Mouse (Mus musculus): ENCODE data around the gene Vmn1r1. TPM values are rescaled to one million over a fixed set of nuclear protein-coding genes. Genes with fewer than 3 reads are reported as not detected.

Gene Vmn1r1
- total RNA-seq, 2 experiments from 2014 or later = not detected

DNA sequence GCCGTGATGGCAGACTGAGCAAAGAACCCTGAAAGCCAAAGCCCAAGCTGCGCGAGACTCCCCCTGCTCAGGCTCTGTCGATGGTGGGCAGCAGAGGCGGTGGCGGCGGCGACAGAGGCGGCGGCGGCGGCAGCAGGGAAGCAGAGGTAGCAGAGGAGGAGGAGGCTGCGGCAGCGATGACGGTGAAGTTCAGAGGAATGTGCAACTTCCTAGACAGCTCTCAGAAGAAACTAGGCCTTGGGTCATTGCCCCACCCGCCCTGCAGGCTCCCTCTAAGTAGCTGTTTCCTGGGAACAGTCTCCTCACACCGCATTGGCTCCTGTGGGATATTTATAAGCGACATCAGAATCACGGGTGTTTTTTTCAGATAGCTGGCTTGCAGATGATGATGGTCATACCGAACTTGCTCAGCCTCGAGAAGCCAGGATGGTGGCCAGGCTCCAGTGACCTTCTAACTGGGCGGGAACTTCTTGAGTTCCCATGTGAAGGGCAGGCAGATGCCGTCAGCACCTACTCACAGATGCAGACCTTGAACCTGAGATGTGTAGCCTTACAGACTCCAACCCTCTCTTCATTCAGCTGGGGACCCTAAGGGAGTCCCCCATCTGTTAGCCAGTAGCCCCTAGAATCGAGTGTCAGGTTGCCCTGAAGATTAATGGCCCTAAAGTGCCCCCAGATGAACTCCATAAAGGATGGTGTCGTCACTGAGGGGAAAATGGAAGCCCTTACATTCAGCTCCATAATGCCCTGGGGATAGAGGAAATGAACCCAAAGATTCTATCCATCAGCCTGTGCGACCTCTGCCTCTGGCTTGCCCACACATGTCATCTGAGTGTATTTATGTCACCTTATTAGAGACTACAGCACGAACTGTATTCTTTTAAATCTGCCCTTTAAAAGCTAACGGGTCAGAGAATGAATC lies 26.8 kb downstream of the Vmn1r1 start:
- DNase-seq (ENCODE audit: low spot score in 2 of 2) = no peak

DNA sequence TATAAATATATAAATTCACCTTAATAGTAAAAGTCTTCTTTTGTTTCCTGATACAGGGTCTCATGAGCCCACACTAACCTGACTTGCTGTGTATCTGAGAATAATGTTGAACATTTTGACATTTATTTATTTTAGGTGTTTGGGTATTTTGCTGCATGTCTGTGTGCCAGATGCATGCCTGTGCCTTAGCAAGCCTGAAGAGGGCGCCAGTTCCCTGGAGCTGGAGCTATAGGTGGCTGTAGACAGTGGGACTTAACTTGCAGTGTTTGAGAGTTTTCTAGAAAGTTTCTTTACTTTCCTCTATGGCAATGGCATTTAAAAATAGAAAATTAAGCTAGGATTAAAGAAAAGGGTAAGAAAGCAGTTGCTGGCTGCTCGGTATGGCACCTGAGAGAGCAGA lies 33.5 kb downstream of the Vmn1r1 start:
- DNase-seq (ENCODE audit: low spot score in 2 of 2) = peak in 1 of 2 experiments; percentile 13

DNA sequence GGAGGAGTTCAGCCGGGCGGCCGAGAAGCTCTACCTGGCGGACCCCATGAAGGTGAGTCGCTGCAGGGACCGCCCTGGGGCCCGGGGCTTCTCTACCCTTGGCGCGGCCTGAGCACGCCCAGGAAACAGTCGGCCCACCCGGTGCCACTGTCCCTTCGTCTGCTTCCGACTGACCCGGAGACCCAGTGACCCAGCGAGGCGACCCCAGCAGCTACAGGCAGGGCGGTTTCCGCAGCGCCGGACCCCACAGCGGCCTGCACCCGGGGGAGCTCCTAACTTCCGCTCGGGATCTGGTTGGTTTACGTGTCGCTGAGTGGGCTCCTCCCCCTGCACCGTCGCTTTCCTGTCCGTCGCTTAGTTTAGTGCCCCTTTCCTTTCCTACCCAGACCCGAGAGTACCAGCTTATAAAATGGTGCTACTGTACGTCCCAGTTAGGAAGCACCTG lies 39.3 kb downstream of the Vmn1r1 start:
- peak; percentile 68 to 81 for DNase-seq (ENCODE audit: low spot score in 2 of 2)

DNA sequence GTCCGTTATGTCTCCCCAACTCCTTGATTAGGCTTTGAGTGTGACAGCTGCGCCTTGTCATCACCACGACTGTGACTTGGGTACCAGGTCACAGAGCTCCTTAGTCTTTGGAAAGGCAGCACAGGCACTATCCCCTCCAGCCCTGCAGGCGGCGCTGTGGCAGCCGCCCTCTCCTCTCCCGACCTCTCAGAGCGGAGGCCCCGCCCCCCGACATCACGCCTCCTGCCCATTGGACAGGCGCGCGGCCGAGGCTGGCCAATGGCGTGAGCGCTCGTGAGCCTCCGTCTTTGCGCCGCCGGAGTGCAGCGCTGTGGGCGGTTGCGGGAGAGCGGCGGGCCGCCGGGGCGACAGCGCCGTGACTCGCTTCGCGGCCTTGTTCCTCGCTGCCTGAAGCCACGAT lies 39.8 kb downstream of the Vmn1r1 start, which contains the start of gene Srp9:
TSS of gene Srp9 (plus strand) at position 232 of the 400 bp plus-strand sequence.
- peak; percentile 98 to 99 for DNase-seq (ENCODE audit: low spot score in 2 of 2)

DNA sequence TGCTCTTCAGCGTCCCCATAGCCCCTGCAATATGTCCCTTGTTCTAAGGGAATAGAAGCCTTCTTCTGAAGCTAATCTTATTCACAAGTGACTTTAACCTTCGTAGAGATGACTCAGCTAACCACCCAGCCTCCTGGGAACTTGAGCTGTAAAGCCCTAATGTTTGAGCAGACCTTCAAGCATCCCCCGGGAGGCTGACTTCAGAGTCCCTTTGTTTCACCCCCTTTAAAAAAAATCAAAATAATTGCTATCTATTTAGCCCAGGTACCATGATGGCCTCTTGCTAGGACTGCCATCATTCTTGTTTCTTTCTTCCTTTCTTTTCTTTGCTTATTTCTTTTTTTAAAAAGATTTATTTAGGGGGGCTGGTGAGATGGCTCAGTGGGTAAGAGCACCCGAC lies 41.9 kb downstream of the Vmn1r1 start:
- no peak for DNase-seq (ENCODE audit: low spot score in 2 of 2)

DNA sequence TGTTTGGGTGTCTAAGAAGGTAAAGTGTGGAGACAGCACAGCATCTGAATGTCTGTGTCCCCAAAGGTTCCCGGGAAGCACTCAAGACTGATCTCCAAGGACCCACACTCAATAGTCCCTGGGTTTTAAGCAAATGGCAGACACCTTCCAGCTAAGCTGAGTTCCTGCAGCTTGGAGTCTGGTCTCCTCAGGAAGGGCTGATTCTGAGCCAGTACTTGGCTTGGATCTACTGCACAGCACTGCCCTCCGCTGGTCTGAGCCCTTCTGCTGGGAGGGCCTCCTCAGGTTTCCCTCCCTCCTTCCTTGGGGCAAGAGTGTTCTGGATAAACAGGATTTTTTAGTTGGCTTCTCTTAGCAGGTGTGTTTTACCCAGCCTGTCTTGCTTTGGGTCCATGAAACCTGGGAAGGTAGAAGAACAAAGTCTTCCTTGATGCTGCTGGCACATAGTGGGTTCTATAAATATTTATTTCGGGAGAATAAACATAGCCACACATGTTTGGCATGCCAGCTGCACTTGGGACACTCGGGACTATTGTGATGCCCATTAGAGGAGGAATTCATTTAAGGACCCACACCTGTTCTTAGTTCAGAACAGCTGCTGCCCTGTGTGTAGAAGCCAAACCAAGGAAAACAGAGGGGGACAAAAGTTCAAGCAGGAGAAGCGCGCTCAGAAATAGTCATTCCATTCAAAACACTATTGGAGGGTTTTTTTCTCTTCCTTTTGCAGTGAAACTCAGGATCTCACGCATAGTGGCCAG lies 48.5 kb downstream of the Vmn1r1 start:
- DNase-seq (ENCODE audit: low spot score in 2 of 2) = peak; percentile 6 to 24

DNA sequence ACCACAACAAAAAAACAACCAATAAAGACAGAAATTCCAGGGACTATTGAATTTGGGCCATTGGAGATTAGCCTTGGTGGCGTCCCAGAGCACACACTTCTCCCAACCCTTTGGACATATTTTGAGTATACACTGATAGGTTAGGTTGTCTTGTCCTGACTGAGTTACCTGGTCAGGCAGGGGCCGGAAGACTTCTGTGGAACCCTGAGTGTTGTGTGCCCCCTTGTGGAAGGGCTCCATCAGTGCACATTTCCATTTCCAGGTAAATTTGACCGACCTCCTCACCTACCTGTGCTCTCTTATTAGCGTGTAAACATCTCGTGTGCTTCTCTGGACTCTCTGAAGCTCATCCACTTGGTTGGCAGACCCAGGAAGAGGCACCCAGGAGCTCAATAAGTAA lies 49.1 kb downstream of the Vmn1r1 start:
- peak; percentile 36 to 40 for DNase-seq (ENCODE audit: low spot score in 2 of 2)

DNA sequence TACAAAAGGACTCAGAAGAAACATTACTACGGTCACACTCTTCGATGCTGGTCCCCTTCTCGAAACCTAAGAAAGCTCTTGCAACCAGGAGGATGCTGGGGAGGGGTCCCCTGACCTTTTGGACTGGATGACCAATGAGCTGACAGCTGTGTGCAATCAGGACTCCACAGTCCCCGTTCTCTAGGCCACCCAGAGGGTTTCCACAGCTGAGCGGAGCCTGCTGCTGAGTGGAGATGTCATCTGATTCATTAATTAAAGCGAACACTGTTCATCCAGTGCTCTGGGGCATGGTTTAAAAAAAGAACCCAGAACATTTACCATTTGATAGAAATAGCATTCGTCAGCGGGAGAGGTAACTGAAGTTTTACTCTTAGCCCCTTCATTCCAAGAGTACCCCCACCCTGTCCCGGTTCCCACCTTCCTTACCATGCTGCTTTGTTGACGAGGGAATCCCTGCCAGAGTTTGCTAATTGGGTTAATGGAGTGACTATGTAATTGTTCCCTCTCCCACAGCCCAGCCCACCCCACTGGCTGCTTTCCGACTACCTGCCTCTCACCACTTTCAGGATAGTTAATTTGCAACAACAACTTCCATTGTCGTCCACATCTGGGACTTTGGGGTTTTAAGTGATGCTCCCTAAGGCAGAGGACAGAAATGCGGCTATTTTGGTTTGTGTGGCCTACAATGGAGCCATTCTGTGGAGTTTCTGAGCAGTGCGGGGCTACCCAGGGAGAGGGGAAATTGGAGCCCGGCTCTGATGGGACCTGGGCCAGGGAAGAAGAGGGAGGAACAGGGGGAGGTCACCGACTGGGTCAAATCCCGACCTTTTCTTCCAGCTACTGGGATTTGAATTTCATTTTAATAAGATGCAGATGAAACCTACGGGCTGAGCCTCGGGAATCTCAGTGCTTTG lies 50.4 kb downstream of the Vmn1r1 start:
- DNase-seq (ENCODE audit: low spot score in 2 of 2) = no peak

DNA sequence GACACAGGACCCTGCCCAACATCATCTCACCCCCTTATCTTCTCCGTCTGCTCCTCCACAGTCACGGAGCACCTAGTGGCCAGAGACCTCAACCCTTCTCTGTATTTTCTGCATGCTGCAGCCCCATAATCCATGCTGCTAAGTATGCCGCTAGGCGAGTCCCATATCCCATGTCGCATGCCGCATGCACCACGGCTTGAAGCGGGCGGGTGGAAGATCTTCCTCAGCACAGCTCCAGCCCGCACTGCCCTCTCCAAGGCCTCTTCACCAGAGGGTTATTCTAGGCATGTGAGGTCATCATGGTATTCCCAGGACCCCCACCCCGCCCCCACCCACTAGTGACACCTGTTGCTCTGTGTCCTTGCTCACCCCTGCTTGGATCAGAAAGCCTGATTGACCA lies 51.2 kb downstream of the Vmn1r1 start:
- DNase-seq (ENCODE audit: low spot score in 2 of 2) = no peak

DNA sequence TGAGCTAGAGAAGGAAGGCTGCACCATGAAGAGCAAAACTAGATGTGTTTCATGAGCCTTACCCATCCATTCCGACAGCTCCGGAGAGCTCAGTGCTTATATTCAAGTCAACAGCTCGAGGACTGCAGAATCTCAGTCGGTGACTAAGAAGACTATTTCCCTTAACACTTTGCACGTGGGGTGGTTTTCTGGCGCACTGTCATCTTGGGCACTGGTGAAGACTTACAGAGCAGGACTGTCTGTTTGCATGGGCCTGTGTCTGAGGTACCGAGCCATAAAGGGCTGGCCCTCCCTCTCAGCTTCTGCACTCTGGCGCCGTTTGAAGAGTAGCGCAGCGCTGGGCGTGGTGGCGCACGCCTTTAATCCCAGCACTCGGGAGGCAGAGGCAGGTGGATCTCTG lies 51.9 kb downstream of the Vmn1r1 start:
- no peak for DNase-seq (ENCODE audit: low spot score in 2 of 2)

DNA sequence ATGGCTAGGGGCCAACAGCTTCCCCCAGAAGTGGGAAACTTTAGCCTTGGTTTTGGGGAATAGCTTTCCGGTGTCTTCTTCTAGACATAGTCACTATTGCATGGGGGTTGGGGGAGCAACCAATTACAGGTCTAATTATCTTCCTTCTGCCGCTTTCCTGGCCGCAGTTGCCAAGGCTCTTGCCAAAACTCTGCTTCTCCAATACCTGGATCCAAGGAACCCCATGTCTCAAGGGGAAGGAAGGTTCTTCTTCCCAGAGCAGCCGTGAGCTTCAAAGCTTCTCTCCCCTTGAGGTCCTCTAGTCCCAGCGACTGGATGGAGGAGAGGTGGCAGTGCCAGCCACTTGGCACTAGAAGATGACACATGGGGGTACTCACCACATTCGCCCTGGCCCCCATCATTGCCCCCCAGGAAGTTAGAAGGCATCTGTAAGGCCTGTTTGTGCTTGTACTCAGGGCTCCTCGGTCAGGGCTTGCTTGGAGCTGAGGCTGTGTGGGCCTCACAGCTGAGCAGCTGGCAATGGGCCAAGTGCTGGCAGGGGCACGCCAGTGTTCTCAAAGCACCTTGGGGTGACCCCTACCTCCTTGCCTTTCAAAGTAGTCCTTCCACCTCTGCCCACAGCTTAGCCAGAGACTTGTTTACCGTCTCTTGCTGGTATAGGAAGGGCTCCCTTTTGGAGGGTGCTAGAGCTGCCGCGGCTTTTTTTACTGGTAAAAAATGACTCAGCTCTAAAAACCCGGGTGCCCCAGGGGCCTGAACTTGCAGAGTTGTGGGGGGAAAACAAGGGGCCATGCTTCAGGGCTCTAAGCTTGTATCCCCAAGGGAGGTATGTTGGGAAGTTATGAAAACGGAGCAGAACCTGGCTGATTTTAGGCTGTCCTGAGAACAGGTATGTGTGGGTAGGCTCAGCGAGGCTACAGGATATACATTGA lies 52.6 kb downstream of the Vmn1r1 start:
- DNase-seq (ENCODE audit: low spot score in 2 of 2) = no peak

DNA sequence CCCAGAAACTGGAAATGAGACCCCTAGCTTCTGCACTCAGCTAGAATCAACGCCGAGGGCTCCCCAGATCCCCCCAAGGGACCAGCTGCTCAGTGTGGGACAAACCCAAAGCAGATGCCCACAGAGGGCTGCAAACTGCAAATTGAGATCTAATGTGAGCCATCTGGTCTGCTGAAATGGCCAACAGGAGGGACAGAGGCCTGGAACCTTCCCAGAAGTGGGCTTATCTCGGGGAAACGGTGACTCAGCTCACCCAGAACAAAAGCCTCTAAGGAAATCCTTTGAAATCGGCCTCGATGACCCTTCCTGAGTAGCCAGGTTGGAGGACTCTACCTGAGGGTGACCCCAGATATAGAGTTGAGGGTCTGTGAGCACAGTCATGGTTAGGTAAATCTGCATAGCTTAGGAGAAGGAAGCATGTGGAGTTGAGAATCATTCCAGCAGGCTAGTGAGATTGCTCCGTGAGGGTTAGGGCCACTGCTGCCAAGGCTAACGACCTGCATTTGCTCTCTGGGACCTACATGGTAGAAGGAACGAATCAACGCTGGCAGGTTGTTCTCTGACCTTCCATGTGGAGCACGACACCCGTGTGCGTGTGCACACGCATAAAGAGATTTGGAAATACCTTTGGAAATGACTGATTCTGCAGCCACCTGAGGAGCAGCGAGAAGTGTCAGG lies 53.4 kb downstream of the Vmn1r1 start:
- no peak for DNase-seq (ENCODE audit: low spot score in 2 of 2)

DNA sequence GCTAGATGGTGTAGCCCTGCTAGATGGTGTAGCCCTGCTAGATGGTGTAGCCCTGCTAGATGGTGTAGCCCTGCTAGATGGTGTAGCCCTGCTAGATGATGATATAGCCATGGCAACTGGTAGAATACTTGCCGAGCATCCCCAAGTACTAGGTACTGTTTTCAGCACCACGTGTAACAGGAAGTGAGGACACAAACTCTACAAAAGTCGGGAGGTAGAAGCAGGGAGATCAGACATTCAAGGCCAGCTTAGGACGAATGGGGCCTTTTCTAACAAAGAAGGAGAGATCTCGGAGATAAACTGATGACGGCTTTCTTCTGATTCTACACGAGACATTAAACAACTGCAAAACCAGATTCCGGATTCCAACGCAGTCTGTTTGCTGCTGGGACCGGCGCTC lies 54.1 kb downstream of the Vmn1r1 start:
- DNase-seq (ENCODE audit: low spot score in 2 of 2) = no peak

DNA sequence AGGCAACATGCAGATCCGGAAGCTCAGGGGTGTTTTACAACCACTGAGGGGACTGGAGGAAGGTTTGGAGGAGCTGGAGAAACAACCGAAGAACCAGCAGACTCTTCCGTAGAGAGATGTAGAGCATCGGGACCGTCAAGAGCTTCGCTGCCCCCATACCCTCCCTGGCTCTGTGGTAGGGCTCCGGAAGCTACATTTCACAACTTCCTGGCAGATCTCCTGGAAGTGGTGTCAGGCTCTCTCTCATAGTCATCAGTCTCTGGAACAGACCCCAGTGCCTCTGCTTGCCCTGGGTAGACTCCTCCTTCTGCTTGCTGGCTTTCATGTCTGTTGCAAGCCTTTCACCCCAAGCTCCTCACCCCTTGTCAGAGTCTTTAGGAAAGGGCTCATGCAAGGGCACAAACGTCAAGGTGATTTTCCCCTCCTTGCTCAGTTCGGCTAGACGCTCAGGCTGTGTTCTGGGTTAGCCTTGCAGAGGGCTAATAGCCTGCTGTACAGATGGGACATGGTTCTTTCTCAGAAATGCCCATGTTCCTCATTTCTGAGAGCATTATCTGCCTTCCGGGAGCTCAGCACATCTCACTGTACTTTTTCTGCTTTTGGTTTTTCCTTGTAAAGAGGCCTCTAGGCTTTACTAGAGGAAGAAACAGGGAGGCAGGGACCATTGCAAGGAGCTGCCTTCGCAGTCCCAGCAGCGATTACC lies 55.7 kb downstream of the Vmn1r1 start:
- no peak for DNase-seq (ENCODE audit: low spot score in 2 of 2)

DNA sequence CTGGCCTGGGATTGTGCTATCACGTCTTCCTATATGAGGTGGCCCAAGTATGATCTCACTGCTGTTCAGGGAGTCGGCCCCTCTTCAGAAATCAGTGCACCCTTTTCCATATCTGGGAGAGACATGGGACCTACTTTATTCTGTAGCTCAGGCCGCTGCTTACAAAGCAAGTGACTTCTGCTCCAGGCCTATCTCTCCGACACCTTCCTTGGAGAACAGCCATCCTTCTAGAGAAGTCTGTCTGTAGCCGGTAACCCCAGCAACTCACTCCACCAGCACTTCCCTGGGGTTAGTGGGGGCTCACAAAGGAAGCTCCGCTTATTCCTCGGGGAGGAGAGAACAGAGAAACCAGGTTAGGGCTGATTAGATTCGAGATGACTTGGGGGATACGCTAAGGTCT lies 57.0 kb downstream of the Vmn1r1 start:
- DNase-seq (ENCODE audit: low spot score in 2 of 2) = no peak

DNA sequence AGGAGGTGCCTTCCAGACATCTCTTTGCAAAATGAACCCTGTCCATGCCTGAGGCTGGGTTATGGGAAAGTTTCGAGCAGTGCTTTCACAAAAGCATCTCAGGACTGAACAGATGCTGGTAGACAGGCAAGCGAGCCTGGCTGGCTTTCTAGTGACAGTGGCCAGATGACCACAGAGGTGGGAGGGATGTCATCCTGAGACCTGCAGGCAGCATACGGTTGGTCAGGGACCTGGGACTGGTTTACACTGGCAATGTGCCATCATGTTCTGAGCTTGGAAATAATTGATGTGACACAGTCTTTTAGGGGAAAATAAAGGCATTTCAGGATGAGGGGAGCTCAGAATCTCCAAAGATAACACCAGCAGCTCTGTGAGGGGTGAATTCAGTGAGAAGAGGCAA lies 59.3 kb downstream of the Vmn1r1 start:
- no peak for DNase-seq (ENCODE audit: low spot score in 2 of 2)

Data from left cerebral cortex, adult 18-20 months (tissue).